Mouse (Mus musculus): ENCODE data around the gene Slc35g3. TPM values are rescaled to one million over a fixed set of nuclear protein-coding genes. Genes with fewer than 3 reads are reported as not detected.

Slc35g3 gene
- polyA plus RNA-seq, 1 experiment from 2014 or later = 1.0 TPM

GRCm38 (mm10) chr11:69803786-69804651, 42.3 kb upstream of the Slc35g3 start:
- 2% methylated on average over 60 of the region's 60 CpGs for WGBS
- peak; percentile 85 for DNase-seq (ENCODE audit: low spot score)
- H3K36me3 ChIP-seq (ENCODE audit: insufficient read depth, low read length) = no peaks in the 10 kb centered on the region
- H3K27ac ChIP-seq (ENCODE audit: low read length) = no peak overlapping the region
- H3K9ac ChIP-seq (replicated peaks; ENCODE audit: low read depth) = 0 out of 2 replicates have a peak overlapping the region, but pooled peaks have one; percentile 12
- peak overlapping the region; percentile 53 for H3K4me3 ChIP-seq (ENCODE audit: low read depth, low read length)
- ATAC-seq = peak; percentile 76
- H3K4me1 ChIP-seq (ENCODE audit: insufficient read depth, low read depth, low read length) = peaks cover 35% of the 10 kb centered on the region; the same call in 1 of the 2 replicates
- H3K27me3 ChIP-seq (replicated peaks; ENCODE audit: insufficient read depth, low read length) = 0 out of 2 replicates have a peak, but pooled peaks cover 6% of the 10 kb centered on the region
- H3K4me2 ChIP-seq (replicated peaks; ENCODE audit: low read depth, low read length) = peak overlapping the region; percentile 86
- H3K9me3 ChIP-seq (ENCODE audit: low read length) = no peaks in the 10 kb centered on the region
- TF ChIP-seq EP300 (IDR thresholded peaks at IDR 0.05) (no peak), CTCF (IDR thresholded peaks at IDR 0.05) (peak; percentile 87)

- 3% methylated on average over 12 of the region's 12 CpGs for WGBS
Observed at GRCm38 (mm10) chr11:69803328-69803727, 41.6 kb upstream of the Slc35g3 start.

GRCm38 (mm10) chr11:69802648-69803105, 40.9 kb upstream of the Slc35g3 start:
- H3K9me3 ChIP-seq (ENCODE audit: low read length) = no peaks in the 10 kb centered on the region
- peak overlapping the region; percentile 21 for H3K9ac ChIP-seq (replicated peaks; ENCODE audit: low read depth)
- H3K36me3 ChIP-seq (ENCODE audit: insufficient read depth, low read length) = no peaks in the 10 kb centered on the region
- peak overlapping the region; percentile 86 for H3K4me2 ChIP-seq (replicated peaks; ENCODE audit: low read depth, low read length)
- H3K27me3 ChIP-seq (replicated peaks; ENCODE audit: insufficient read depth, low read length) = 0 out of 2 replicates have a peak, but pooled peaks cover 6% of the 10 kb centered on the region
- H3K4me3 ChIP-seq (ENCODE audit: low read depth, low read length) = peak overlapping the region; percentile 53
- H3K27ac ChIP-seq (ENCODE audit: low read length) = no peak overlapping the region
- TF ChIP-seq EP300 (IDR thresholded peaks at IDR 0.05) (no peak), CTCF (IDR thresholded peaks at IDR 0.05) (no peak)
- ATAC-seq (peak; percentile 64), DNase-seq (ENCODE audit: low spot score) (peak; percentile 89)
- peaks cover 35% of the 10 kb centered on the region; the same call in 1 of the 2 replicates for H3K4me1 ChIP-seq (ENCODE audit: insufficient read depth, low read depth, low read length)
- 3% methylated on average over 29 of the region's 33 CpGs for WGBS

More at GRCm38 (mm10) chr11:69803328-69803727, 41.6 kb upstream of the Slc35g3 start:
- Histone ChIP-seq H3K4me1 (ENCODE audit: insufficient read depth, low read depth, low read length) (peaks cover 35% of the 10 kb centered on the region; the same call in 1 of the 2 replicates), H3K9ac (replicated peaks; ENCODE audit: low read depth) (0 out of 2 replicates have a peak overlapping the region, but pooled peaks have one; percentile 12), H3K36me3 (ENCODE audit: insufficient read depth, low read length) (no peaks in the 10 kb centered on the region), H3K9me3 (ENCODE audit: low read length) (no peaks in the 10 kb centered on the region), H3K4me2 (replicated peaks; ENCODE audit: low read depth, low read length) (peak overlapping the region; percentile 86), H3K27me3 (replicated peaks; ENCODE audit: insufficient read depth, low read length) (0 out of 2 replicates have a peak, but pooled peaks cover 6% of the 10 kb centered on the region), H3K4me3 (ENCODE audit: low read depth, low read length) (peak overlapping the region; percentile 53), H3K27ac (ENCODE audit: low read length) (no peak overlapping the region)
- no peak for TF ChIP-seq EP300 (IDR thresholded peaks at IDR 0.05)
- TF ChIP-seq CTCF (IDR thresholded peaks at IDR 0.05) = no peak
- ATAC-seq (peak; percentile 6), DNase-seq (ENCODE audit: low spot score) (no peak)

- H3K4me3 ChIP-seq (ENCODE audit: low read depth, low read length) = peak within 1 kb of the TSS; percentile 53
- peaks cover 35% of the 10 kb centered on the region; the same call in 1 of the 2 replicates for H3K4me1 ChIP-seq (ENCODE audit: insufficient read depth, low read depth, low read length)
- no peak within 1 kb of the TSS for H3K27ac ChIP-seq (ENCODE audit: low read length)
- WGBS = 1% methylated on average over 24 of the region's 33 CpGs
- H3K9ac ChIP-seq (replicated peaks; ENCODE audit: low read depth) = peak within 1 kb of the TSS; percentile 32
- peak within 1 kb of the TSS; percentile 86 for H3K4me2 ChIP-seq (replicated peaks; ENCODE audit: low read depth, low read length)
- no peaks in the 10 kb centered on the region for H3K9me3 ChIP-seq (ENCODE audit: low read length)
- H3K27me3 ChIP-seq (replicated peaks; ENCODE audit: insufficient read depth, low read length) = 0 out of 2 replicates have a peak, but pooled peaks cover 6% of the 10 kb centered on the region
- TF ChIP-seq EP300 (IDR thresholded peaks at IDR 0.05) = no peak
- no peak for TF ChIP-seq CTCF (IDR thresholded peaks at IDR 0.05)
- H3K36me3 ChIP-seq (ENCODE audit: insufficient read depth, low read length) = no peaks in the 10 kb centered on the region
- ATAC-seq (no peak), DNase-seq (ENCODE audit: low spot score) (peak; percentile 8)
Observed at GRCm38 (mm10) chr11:69801379-69801977, 39.7 kb upstream of the Slc35g3 start, which contains the start of gene Fgf11. Fgf11 (minus strand) TSS chr11:69801857.

- no peak overlapping the region for H3K27ac ChIP-seq (ENCODE audit: low read length)
- peak overlapping the region; percentile 32; the same call in 1 of the 2 replicates for H3K9ac ChIP-seq (replicated peaks; ENCODE audit: low read depth)
- ATAC-seq (peak; percentile 14), DNase-seq (ENCODE audit: low spot score) (peak; percentile 79)
- H3K9me3 ChIP-seq (ENCODE audit: low read length) = no peaks in the 10 kb centered on the region
- H3K27me3 ChIP-seq (replicated peaks; ENCODE audit: insufficient read depth, low read length) = 0 out of 2 replicates have a peak, but pooled peaks cover 6% of the 10 kb centered on the region
- WGBS = 1% methylated on average over 36 of the region's 36 CpGs
- peaks cover 38% of the 10 kb centered on the region; the same call in 1 of the 2 replicates for H3K4me1 ChIP-seq (ENCODE audit: insufficient read depth, low read depth, low read length)
- no peak for TF ChIP-seq EP300 (IDR thresholded peaks at IDR 0.05)
- TF ChIP-seq CTCF (IDR thresholded peaks at IDR 0.05) = no peak
- H3K36me3 ChIP-seq (ENCODE audit: insufficient read depth, low read length) = no peaks in the 10 kb centered on the region
- H3K4me2 ChIP-seq (replicated peaks; ENCODE audit: low read depth, low read length) = peak overlapping the region; percentile 86
- H3K4me3 ChIP-seq (ENCODE audit: low read depth, low read length) = peak overlapping the region; percentile 53
Observed at GRCm38 (mm10) chr11:69800392-69801197, 38.8 kb upstream of the Slc35g3 start.

All from lung, postnatal 0 days (tissue).